Mouse (Mus musculus) intestine, embryonic 15.5 days (tissue): ENCODE measurements around the gene Kif2b. TPM values are rescaled to one million over a fixed set of nuclear protein-coding genes. Genes with fewer than 3 reads are reported as not detected.

Experiments used
- ATAC-seq: fragments of 200-750 bp; cut with Nextera tagmentation; 2 replicates; pipeline ENCODE4 v1.8.0; 2017; ENCODE audit warnings: moderate TSS enrichment, moderate library complexity
- H3K27ac ChIP-seq: fragments of 300-500 bp; sonication (generic); 2 replicates; pipeline ENCODE4 v1.5.1; 2015; ENCODE audit warnings: mild to moderate bottlenecking, inconsistent platforms
- H3K27me3 ChIP-seq: fragments of 300-500 bp; sonication (generic); replicated peaks from 2 replicates; pipeline ENCODE4 v1.6.1; 2015; ENCODE audit warnings: inconsistent platforms
- H3K36me3 ChIP-seq: fragments of 300-500 bp; sonication (generic); 2 replicates; pipeline ENCODE4 v1.6.1; 2015; ENCODE audit warnings: inconsistent platforms
- H3K4me1 ChIP-seq: fragments of 300-500 bp; sonication (generic); replicated peaks from 2 replicates; pipeline ENCODE4 v1.6.1; 2015; ENCODE audit warnings: inconsistent platforms
- H3K4me2 ChIP-seq: fragments of 300-500 bp; sonication (generic); replicated peaks from 2 replicates; pipeline ENCODE4 v1.6.1; 2015; ENCODE audit warnings: mild to moderate bottlenecking, inconsistent platforms
- H3K4me3 ChIP-seq: fragments of 300-500 bp; sonication (generic); replicated peaks from 2 replicates; pipeline ENCODE4 v1.5.1; 2015; ENCODE audit warnings: inconsistent platforms
- H3K9ac ChIP-seq: fragments of 300-500 bp; sonication (generic); 2 replicates; pipeline ENCODE4 v1.6.1; 2015; ENCODE audit warnings: inconsistent platforms
- H3K9me3 ChIP-seq: fragments of 300-500 bp; sonication (generic); 2 replicates; pipeline ENCODE4 v1.6.1; 2016; ENCODE audit warnings: inconsistent platforms
- WGBS: fragments of 180-500 bp; shearing (Covaris S2); methylation state at CpG from one replicate; pipeline ENCODE4 v1.1.7; 2015; 5-methylcytosine and 5-hydroxymethylcytosine counted together
- polyA plus RNA-seq: library from polyadenylated mRNA; unstranded; fragments of >200 nt; fragmentation: Nextera tagmentation; extraction: Ambion mirVana; gene quantifications from 2 replicates; pipeline ENCODE4 v1.2.1, GENCODE M21; 2015

The Kif2b gene
- polyA plus RNA-seq = not detected in 2 replicates

GRCm38 (mm10) chr11:91577317-91577716 lies at the start of gene Kif2b:
Gene Kif2b, minus strand, starts transcription at chr11:91577558.
- H3K4me2 ChIP-seq = no peak within 1 kb of the TSS
- no peaks in the 10 kb centered on the region for H3K4me1 ChIP-seq
- ATAC-seq = no peak
- H3K27me3 ChIP-seq = no peaks in the 10 kb centered on the region
- H3K9me3 ChIP-seq = no peaks in the 10 kb centered on the region
- no peaks in the 10 kb centered on the region for H3K36me3 ChIP-seq
- H3K9ac ChIP-seq = no peak within 1 kb of the TSS
- H3K27ac ChIP-seq = no peak within 1 kb of the TSS
- WGBS = 89% methylated on average over 9 of the region's 9 CpGs
- no peak within 1 kb of the TSS for H3K4me3 ChIP-seq

GRCm38 (mm10) chr11:91593088-91593487 lies 15.7 kb upstream of the Kif2b start:
- Histone ChIP-seq H3K9ac (no peak overlapping the region), H3K4me1 (no peaks in the 10 kb centered on the region), H3K4me3 (no peak overlapping the region), H3K4me2 (no peak overlapping the region), H3K27ac (no peak overlapping the region), H3K36me3 (no peaks in the 10 kb centered on the region), H3K27me3 (no peaks in the 10 kb centered on the region), H3K9me3 (no peaks in the 10 kb centered on the region)
- 56% methylated on average over 3 of the region's 3 CpGs for WGBS
- no peak for ATAC-seq

- Histone ChIP-seq H3K4me1 (no peaks in the 10 kb centered on the region), H3K27ac (no peak overlapping the region), H3K4me2 (no peak overlapping the region), H3K4me3 (no peak overlapping the region), H3K9me3 (no peaks in the 10 kb centered on the region), H3K27me3 (no peaks in the 10 kb centered on the region), H3K36me3 (no peaks in the 10 kb centered on the region), H3K9ac (no peak overlapping the region)
- ATAC-seq = no peak
- WGBS = 95% methylated on average over 19 of the region's 19 CpGs
These were observed 502 bp downstream of the Kif2b start for GRCm38 (mm10) chr11:91576856-91577255.

- Histone ChIP-seq H3K4me1 (no peaks in the 10 kb centered on the region), H3K4me2 (no peak overlapping the region), H3K36me3 (no peaks in the 10 kb centered on the region), H3K9ac (no peak overlapping the region), H3K9me3 (no peaks in the 10 kb centered on the region), H3K27ac (no peak overlapping the region), H3K4me3 (no peak overlapping the region), H3K27me3 (no peaks in the 10 kb centered on the region)
- 85% methylated on average over 8 of the region's 8 CpGs for WGBS
- ATAC-seq = no peak
These were observed 2.0 kb downstream of the Kif2b start for GRCm38 (mm10) chr11:91575406-91575805.

- H3K9ac ChIP-seq = no peak overlapping the region
- no peak overlapping the region for H3K27ac ChIP-seq
- no peaks in the 10 kb centered on the region for H3K36me3 ChIP-seq
- H3K9me3 ChIP-seq = no peaks in the 10 kb centered on the region
- WGBS = 71% methylated on average over 3 of the region's 3 CpGs
- no peak overlapping the region for H3K4me3 ChIP-seq
- no peak for ATAC-seq
- no peaks in the 10 kb centered on the region for H3K4me1 ChIP-seq
- H3K4me2 ChIP-seq = no peak overlapping the region
- H3K27me3 ChIP-seq = no peaks in the 10 kb centered on the region
These were observed 2.9 kb downstream of the Kif2b start for GRCm38 (mm10) chr11:91574477-91574876.

GRCm38 (mm10) chr11:91530737-91531136 lies 46.6 kb downstream of the Kif2b start:
- H3K9ac ChIP-seq = no peak overlapping the region
- H3K27me3 ChIP-seq = no peaks in the 10 kb centered on the region
- H3K4me2 ChIP-seq = no peak overlapping the region
- H3K36me3 ChIP-seq = no peaks in the 10 kb centered on the region
- H3K4me3 ChIP-seq = no peak overlapping the region
- H3K4me1 ChIP-seq = no peaks in the 10 kb centered on the region
- WGBS = 81% methylated on average over 4 of the region's 4 CpGs
- no peak for ATAC-seq
- H3K9me3 ChIP-seq = no peaks in the 10 kb centered on the region
- no peak overlapping the region for H3K27ac ChIP-seq
